Mouse (Mus musculus) retina, adult 2 months (tissue): ENCODE measurements around the gene Kcnh3.

Source experiments
- DNase-seq: peaks from one replicate; pipeline ENCODE4 v3.0.0-alpha.2; 2012; ENCODE audit warnings: low read depth, low spot score

Gene Kcnh3

GRCm38 (mm10) chr15:99284527-99285188 lies 60.0 kb downstream of the Kcnh3 start:
- DNase-seq: peak; percentile 75

DNA sequence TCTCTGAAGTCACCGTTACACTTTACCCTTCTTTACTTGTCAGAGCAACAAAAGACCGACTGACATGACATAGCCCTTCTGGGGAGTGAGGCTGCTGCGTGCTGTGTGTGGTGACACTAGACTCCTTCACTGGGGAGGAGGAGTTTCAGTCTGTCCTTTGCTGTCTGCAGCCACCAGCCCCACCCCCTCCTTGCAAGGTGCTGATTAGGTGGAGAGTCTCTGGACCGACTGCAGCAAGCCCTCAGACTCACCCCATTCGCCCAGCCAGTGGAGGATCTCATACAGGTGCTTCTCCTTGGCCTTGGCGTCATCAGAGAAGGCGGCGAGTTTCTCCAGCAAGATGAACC lies 60.5 kb downstream of the Kcnh3 start:
- DNase-seq: no peak

- DNase-seq: no peak
These were observed 65.9 kb downstream of the Kcnh3 start for GRCm38 (mm10) chr15:99290586-99290985.
